Mouse (Mus musculus): Measurements from ENCODE around the gene Adamts14. TPM values are rescaled to one million over a fixed set of nuclear protein-coding genes. Genes with fewer than 3 reads are reported as not detected.

Adamts14 gene
- polyA plus RNA-seq, 1 experiment from 2014 or later, result 0.85 TPM

GRCm38 (mm10) chr10:61275669-61276110 is 2.5 kb upstream of the Adamts14 start:
- WGBS, result 3% methylated on average over 5 of the region's 5 CpGs
- Histone ChIP-seq H3K36me3 (no peaks in the 10 kb centered on the region), H3K4me3 (replicated peaks) (no peak overlapping the region), H3K9me3 (no peaks in the 10 kb centered on the region), H3K27me3 (peaks cover 30% of the 10 kb centered on the region), H3K27ac (no peak overlapping the region), H3K9ac (replicated peaks) (no peak overlapping the region), H3K4me2 (peak overlapping the region; percentile 17; the same call in 1 of the 2 replicates), H3K4me1 (replicated peaks) (peaks cover 9% of the 10 kb centered on the region)
- ATAC-seq (ENCODE audit: insufficient number of reproducible peaks, insufficient read depth, low FRiP score, low TSS enrichment, low read depth), result no peak

- Histone ChIP-seq H3K4me2 (no peak overlapping the region), H3K4me3 (replicated peaks) (no peak overlapping the region), H3K9ac (replicated peaks) (no peak overlapping the region), H3K4me1 (replicated peaks) (peaks cover 9% of the 10 kb centered on the region), H3K27ac (no peak overlapping the region), H3K36me3 (no peaks in the 10 kb centered on the region), H3K9me3 (no peaks in the 10 kb centered on the region), H3K27me3 (peaks cover 30% of the 10 kb centered on the region)
- WGBS, result 58% methylated on average over 2 of the region's 2 CpGs
- ATAC-seq (ENCODE audit: insufficient number of reproducible peaks, insufficient read depth, low FRiP score, low TSS enrichment, low read depth), result no peak
Measured at GRCm38 (mm10) chr10:61274532-61274931, 1.3 kb upstream of the Adamts14 start.

- 49% methylated on average over 7 of the region's 7 CpGs for WGBS
- Histone ChIP-seq H3K4me3 (replicated peaks) (peak overlapping the region; percentile 62), H3K36me3 (no peaks in the 10 kb centered on the region), H3K9ac (replicated peaks) (peak overlapping the region; percentile 80; the same call in 1 of the 2 replicates), H3K27me3 (peaks cover 30% of the 10 kb centered on the region), H3K4me1 (replicated peaks) (peaks cover 9% of the 10 kb centered on the region), H3K4me2 (peak overlapping the region; percentile 89), H3K27ac (no peak overlapping the region), H3K9me3 (no peaks in the 10 kb centered on the region)
- no peak for ATAC-seq (ENCODE audit: insufficient number of reproducible peaks, insufficient read depth, low FRiP score, low TSS enrichment, low read depth)
Measured at GRCm38 (mm10) chr10:61273844-61274215, 592 bp upstream of the Adamts14 start.

- peak overlapping the region; percentile 80 for H3K9ac ChIP-seq (replicated peaks)
- H3K36me3 ChIP-seq, result no peaks in the 10 kb centered on the region
- ATAC-seq (ENCODE audit: insufficient number of reproducible peaks, insufficient read depth, low FRiP score, low TSS enrichment, low read depth), result no peak
- no peak overlapping the region for H3K27ac ChIP-seq
- H3K27me3 ChIP-seq, result peaks cover 30% of the 10 kb centered on the region
- WGBS, result 49% methylated on average over 5 of the region's 5 CpGs
- H3K4me2 ChIP-seq, result peak overlapping the region; percentile 89
- H3K4me3 ChIP-seq (replicated peaks), result peak overlapping the region; percentile 62
- no peaks in the 10 kb centered on the region for H3K9me3 ChIP-seq
- H3K4me1 ChIP-seq (replicated peaks), result peaks cover 9% of the 10 kb centered on the region
Measured at GRCm38 (mm10) chr10:61272631-61273030, 607 bp downstream of the Adamts14 start.

GRCm38 (mm10) chr10:61272089-61272626 is 1.1 kb downstream of the Adamts14 start:
- Histone ChIP-seq H3K4me1 (replicated peaks) (peaks cover 9% of the 10 kb centered on the region), H3K27ac (no peak overlapping the region), H3K9me3 (no peaks in the 10 kb centered on the region), H3K4me2 (peak overlapping the region; percentile 89; the same call in 1 of the 2 replicates), H3K4me3 (replicated peaks) (no peak overlapping the region), H3K9ac (replicated peaks) (no peak overlapping the region), H3K27me3 (peaks cover 30% of the 10 kb centered on the region), H3K36me3 (no peaks in the 10 kb centered on the region)
- ATAC-seq (ENCODE audit: insufficient number of reproducible peaks, insufficient read depth, low FRiP score, low TSS enrichment, low read depth), result no peak
- WGBS, result 54% methylated on average over 8 of the region's 8 CpGs

GRCm38 (mm10) chr10:61267378-61267777 is 5.9 kb downstream of the Adamts14 start:
- Histone ChIP-seq H3K27me3 (peaks cover 11% of the 10 kb centered on the region), H3K27ac (no peak overlapping the region), H3K36me3 (no peaks in the 10 kb centered on the region), H3K4me1 (replicated peaks) (no peaks in the 10 kb centered on the region), H3K4me2 (no peak overlapping the region), H3K9me3 (no peaks in the 10 kb centered on the region; the same call in 1 of the 2 replicates), H3K4me3 (replicated peaks) (no peak overlapping the region), H3K9ac (replicated peaks) (no peak overlapping the region)
- no peak for ATAC-seq (ENCODE audit: insufficient number of reproducible peaks, insufficient read depth, low FRiP score, low TSS enrichment, low read depth)
- 62% methylated on average over 5 of the region's 5 CpGs for WGBS

- Histone ChIP-seq H3K9ac (replicated peaks) (no peak overlapping the region), H3K9me3 (no peaks in the 10 kb centered on the region; the same call in 1 of the 2 replicates), H3K27me3 (no peaks in the 10 kb centered on the region), H3K4me3 (replicated peaks) (no peak overlapping the region), H3K4me2 (no peak overlapping the region), H3K4me1 (replicated peaks) (no peaks in the 10 kb centered on the region), H3K27ac (no peak overlapping the region), H3K36me3 (no peaks in the 10 kb centered on the region)
- WGBS, result 81% methylated on average over 8 of the region's 8 CpGs
- ATAC-seq (ENCODE audit: insufficient number of reproducible peaks, insufficient read depth, low FRiP score, low TSS enrichment, low read depth), result no peak
Measured at GRCm38 (mm10) chr10:61263606-61264005, 9.6 kb downstream of the Adamts14 start.

GRCm38 (mm10) chr10:61261229-61262156 is 11.7 kb downstream of the Adamts14 start:
- Histone ChIP-seq H3K27me3 (no peaks in the 10 kb centered on the region), H3K9me3 (no peaks in the 10 kb centered on the region; the same call in 1 of the 2 replicates), H3K9ac (replicated peaks) (no peak overlapping the region), H3K4me3 (replicated peaks) (no peak overlapping the region), H3K27ac (no peak overlapping the region), H3K4me2 (no peak overlapping the region), H3K4me1 (replicated peaks) (no peaks in the 10 kb centered on the region), H3K36me3 (no peaks in the 10 kb centered on the region)
- WGBS, result 71% methylated on average over 13 of the region's 13 CpGs
- no peak for ATAC-seq (ENCODE audit: insufficient number of reproducible peaks, insufficient read depth, low FRiP score, low TSS enrichment, low read depth)

GRCm38 (mm10) chr10:61258131-61258530 is 15.1 kb downstream of the Adamts14 start:
- Histone ChIP-seq H3K36me3 (no peaks in the 10 kb centered on the region), H3K4me3 (replicated peaks) (no peak overlapping the region), H3K27me3 (no peaks in the 10 kb centered on the region), H3K4me2 (no peak overlapping the region), H3K4me1 (replicated peaks) (no peaks in the 10 kb centered on the region; the same call in 1 of the 2 replicates), H3K9ac (replicated peaks) (no peak overlapping the region), H3K27ac (no peak overlapping the region), H3K9me3 (no peaks in the 10 kb centered on the region)
- ATAC-seq (ENCODE audit: insufficient number of reproducible peaks, insufficient read depth, low FRiP score, low TSS enrichment, low read depth), result no peak
- 89% methylated on average over 1 of the region's 1 CpGs for WGBS

- Histone ChIP-seq H3K9me3 (no peaks in the 10 kb centered on the region), H3K36me3 (no peaks in the 10 kb centered on the region), H3K4me3 (replicated peaks) (no peak overlapping the region), H3K27me3 (no peaks in the 10 kb centered on the region), H3K27ac (no peak overlapping the region), H3K4me2 (no peak overlapping the region), H3K4me1 (replicated peaks) (no peaks in the 10 kb centered on the region; the same call in 1 of the 2 replicates), H3K9ac (replicated peaks) (no peak overlapping the region)
- no peak for ATAC-seq (ENCODE audit: insufficient number of reproducible peaks, insufficient read depth, low FRiP score, low TSS enrichment, low read depth)
- 85% methylated on average over 9 of the region's 9 CpGs for WGBS
Measured at GRCm38 (mm10) chr10:61256665-61257064, 16.6 kb downstream of the Adamts14 start.

GRCm38 (mm10) chr10:61255190-61255589 is 18.0 kb downstream of the Adamts14 start:
- WGBS, result 79% methylated on average over 8 of the region's 8 CpGs
- Histone ChIP-seq H3K4me2 (no peak overlapping the region), H3K4me1 (replicated peaks) (no peaks in the 10 kb centered on the region; the same call in 1 of the 2 replicates), H3K4me3 (replicated peaks) (no peak overlapping the region), H3K27me3 (no peaks in the 10 kb centered on the region), H3K9me3 (no peaks in the 10 kb centered on the region), H3K27ac (no peak overlapping the region), H3K36me3 (no peaks in the 10 kb centered on the region), H3K9ac (replicated peaks) (no peak overlapping the region)
- no peak for ATAC-seq (ENCODE audit: insufficient number of reproducible peaks, insufficient read depth, low FRiP score, low TSS enrichment, low read depth)

All from limb, embryonic 12.5 days (tissue).